Mouse (Mus musculus) brain, embryonic 14.5 days (tissue): ENCODE data around the gene Plekhg2. TPM values are rescaled to one million over a fixed set of nuclear protein-coding genes. Genes with fewer than 3 reads are reported as not detected.

Experiments
- DNase-seq: peaks from one replicate; pipeline ENCODE4 v3.0.0-alpha.2; 2011; ENCODE audit warnings: low read depth
- CTCF ChIP-seq: fragments of 200-500 bp; IDR thresholded peaks from 2 replicates; pipeline ENCODE4 v1.5.1; 2012; ENCODE audit warnings: inconsistent platforms, mild to moderate bottlenecking, moderate library complexity, borderline replicate concordance; ENCODE audit not compliant: insufficient read depth, insufficient read length; ENCODE audit errors: extremely low read depth
- POLR2A ChIP-seq: fragments of 200-500 bp; IDR thresholded peaks from 2 replicates; pipeline ENCODE4 v1.6.1; 2012; ENCODE audit warnings: mild to moderate bottlenecking, inconsistent platforms, borderline replicate concordance; ENCODE audit not compliant: poor library complexity, insufficient read depth, insufficient read length, severe bottlenecking; ENCODE audit errors: extremely low read depth
- polyA plus RNA-seq: library from polyadenylated mRNA; depleted of rRNA; stranded (reverse); fragments of >200 nt; gene quantifications from 2 replicates; pipeline ENCODE4 v1.2.3, GENCODE M21; 2012

Plekhg2 gene
- polyA plus RNA-seq, 1 experiment: 35.0 TPM

DNA sequence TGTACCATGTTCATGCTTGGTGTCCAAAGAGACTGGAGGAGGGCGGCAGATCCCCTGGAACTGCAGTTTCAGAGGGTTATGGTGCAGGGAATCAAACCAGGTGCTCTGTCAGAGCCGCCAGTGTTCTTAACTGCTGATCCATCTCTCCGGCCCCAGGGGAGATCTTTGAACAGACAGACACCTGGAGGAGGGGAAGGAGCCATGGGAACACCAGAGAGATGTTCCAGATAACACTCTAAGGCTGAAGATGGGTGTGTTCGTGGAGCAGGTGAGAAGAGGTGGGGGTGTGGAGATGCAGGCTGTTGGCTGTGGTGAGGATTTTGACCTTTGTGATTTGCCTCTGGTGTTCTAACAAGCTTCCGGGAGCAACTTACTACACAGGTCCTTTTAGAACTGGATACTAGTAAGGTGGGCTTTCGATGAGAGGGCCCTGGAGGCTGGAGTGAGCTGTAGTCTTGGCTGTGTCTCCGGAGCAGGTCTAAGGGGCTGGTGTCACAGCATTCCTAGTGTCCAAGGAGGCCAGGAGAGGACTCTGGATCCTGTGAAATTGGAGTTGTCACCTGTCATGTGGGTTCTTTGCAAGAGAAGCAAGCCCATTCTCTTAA lies 1.6 kb upstream of the Plekhg2 start:
- no peak for DNase-seq
- TF ChIP-seq POLR2A (no peak), CTCF (no peak)

DNA sequence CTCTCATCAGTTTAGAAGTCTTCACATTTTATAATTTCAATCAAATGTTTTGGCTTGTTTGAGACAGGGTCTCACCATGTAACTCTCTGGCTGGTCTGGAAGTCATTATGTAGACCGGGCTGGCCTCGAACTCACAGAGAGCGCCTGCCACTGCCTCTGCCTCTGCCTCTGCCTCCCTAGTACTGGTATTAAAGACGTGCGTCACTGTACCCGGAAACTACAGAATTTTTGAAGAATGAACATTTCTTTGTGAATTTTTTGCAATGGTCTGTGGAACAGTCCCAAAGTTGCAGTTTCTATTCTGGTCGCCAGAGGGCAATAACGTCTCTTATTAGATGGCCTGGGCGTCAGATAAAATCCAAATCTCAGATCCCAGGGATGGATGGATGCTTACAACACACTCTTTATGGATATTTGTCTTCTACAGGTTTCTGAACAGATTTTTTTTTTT lies 757 bp upstream of the Plekhg2 start:
- TF ChIP-seq POLR2A (no peak), CTCF (peak; percentile 68; the same call in 1 of the 2 replicates)
- peak; percentile 92 for DNase-seq

DNA sequence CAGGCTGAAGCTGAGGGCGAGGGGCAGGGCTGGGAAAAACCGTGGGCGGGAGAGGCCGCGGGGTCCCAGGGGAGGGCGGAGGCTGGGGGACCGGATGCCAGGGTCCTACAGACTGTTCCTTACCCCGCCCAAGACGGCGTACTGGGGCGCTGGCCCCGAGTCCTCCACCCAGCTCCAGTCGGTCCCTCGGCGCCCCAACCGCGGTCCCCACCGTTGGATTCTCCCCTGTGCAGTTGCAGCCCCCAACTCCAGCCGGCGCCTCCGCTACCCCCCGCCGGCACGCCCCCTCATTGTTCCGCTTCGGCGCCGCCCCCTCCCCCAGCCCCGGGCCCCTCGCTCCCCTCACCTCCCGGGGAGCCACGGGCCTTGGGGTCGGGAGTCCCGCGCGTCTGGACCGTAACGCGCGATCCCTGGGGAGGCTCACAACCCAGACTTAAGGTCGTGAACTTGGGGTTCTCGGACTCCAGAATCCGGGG lies 847 bp downstream of the Plekhg2 start:
- TF ChIP-seq POLR2A (0 out of 2 replicates have a peak, but pooled peaks have one; percentile 6), CTCF (no peak)
- DNase-seq: peak; percentile 66

DNA sequence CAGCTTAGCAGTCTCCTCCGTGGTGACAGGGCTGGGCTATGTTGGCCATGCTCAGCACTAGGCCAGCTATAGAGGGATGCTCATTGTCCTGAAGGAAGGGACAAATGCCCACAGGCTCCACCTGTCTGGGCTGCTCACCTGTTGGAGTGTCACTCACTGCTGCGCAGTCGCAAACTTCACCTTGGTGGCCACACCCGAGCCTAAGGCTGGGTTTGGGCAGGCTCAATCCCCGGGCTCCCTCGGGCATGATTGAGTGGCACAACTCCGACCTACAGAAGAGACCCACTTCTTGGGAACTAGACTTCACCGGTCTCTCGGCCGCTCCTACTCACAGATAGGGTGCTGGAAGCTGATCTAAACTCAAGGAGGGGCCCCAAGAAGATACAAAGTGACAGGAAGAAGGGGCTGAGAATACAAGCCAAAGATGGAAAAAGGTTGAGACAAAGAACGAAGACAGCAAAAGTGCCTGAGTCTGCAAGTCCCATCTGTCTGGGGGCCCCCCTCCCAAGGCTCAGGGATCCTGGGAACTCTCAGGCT lies 1.4 kb downstream of the Plekhg2 start:
- TF ChIP-seq POLR2A (no peak), CTCF (no peak)
- DNase-seq: no peak

DNA sequence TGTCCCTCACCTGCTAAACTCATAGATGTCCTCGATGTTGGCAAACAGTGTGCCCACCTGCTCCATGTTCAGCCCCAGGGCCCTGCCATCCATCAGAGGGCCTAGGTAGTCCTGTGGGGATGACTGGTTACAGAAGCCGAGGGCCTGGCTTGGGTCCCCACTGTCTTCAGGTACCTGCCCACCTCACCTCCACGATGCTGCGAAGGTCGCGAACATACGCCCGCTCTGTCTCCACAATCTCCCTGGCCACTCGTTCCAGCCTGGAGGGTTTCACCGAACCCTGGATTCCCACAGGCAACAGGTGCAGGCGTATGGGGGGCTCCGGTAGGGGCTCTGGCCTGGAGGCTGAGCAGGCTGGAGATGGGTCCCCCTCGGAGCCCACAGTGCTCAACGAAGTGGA lies 2.3 kb downstream of the Plekhg2 start:
- TF ChIP-seq CTCF: no peak
- no peak for TF ChIP-seq POLR2A
- DNase-seq: no peak

DNA sequence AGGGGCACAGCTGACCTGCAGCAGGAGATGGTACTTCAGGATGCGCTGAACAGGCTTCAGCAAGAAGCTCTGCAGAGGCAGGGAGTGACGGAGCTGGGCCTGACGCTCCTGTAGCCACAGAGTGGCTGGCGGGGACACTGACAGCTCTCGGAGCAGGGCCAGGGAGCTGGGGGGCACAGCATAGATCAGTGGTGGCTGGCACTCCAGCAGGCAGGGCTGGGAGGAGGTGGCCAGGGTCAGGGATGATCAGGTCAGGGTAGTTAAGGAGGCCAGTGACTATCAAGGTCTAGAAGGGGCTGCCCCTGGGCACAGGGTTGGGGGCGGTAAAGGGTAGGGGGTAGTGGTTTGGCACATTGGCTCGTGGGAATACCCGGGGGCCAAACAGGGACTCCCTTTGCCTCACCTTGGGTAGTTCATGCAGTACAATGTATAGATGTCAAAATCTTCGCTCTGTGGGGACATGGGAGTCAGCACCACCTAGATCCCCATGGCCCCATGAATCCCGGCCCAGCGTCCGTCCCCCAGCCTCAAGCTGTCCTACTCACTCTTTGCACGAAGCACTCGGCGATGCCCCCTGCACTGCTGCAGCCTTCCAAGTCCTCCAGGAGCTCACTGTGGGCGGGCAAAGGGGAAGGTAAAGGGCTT lies 4.0 kb downstream of the Plekhg2 start:
- no peak for DNase-seq
- TF ChIP-seq CTCF: no peak
- TF ChIP-seq POLR2A: no peak

DNA sequence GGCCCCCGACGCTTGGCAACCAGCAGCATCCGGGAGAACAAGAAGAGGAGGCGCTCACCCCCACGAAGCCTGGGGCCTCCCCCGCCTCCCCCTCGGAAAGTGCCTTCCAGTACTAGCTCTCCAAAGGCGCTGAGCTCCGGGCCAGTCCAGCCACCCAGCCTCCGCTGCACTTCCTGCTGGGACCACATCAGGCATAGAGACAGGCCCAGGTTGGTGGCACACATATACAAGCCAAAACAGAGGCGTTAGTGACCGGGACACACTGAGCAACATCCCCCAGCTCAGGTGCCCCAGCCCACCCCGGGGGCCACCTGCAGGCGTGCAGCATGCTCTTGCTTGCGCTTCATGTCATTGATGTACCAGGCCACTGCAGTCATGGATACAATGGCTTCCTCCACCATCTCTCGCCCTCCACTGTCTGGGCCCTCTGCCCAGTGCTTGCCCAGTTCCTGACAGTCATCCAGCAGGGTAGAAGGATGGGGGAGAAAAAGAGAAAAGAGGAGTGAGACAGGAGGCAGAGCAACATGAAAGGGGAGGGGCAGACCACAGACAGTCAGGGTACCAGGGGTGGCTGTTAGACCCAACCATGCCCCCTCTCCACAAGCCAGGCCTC lies 4.6 kb downstream of the Plekhg2 start:
- DNase-seq: no peak
- TF ChIP-seq POLR2A (no peak), CTCF (no peak)

DNA sequence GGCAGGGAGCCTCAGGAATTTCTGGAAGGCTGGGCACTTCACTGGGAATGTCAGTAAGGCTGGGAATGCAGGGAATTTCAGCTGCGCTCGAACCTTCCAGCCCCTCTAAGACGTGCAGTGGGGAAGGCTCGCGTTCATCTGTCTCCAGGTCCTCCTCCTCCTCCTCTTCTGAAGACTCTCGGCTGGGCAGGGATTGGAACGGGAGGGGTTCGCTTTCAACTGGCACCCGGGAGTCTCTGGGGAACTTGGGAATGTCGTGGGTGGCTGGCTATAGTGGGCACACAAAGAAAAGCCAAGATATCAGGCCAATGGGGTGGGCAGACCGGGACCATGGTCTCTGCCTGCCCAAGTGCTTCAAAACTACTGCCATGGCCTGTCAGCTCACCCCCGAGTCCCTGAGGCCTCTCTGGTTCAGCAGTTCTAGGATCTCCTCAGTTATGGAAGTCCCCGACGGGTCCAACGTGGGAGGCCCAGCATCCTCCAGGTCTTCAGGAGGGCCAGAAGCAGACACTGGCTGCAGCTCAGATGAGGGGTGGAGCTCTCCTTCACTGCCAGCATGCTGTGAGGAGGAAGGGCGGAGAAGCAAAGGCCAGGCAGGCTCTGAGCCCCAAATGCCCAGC lies 9.8 kb downstream of the Plekhg2 start:
- TF ChIP-seq CTCF (no peak), POLR2A (no peak)
- no peak for DNase-seq

DNA sequence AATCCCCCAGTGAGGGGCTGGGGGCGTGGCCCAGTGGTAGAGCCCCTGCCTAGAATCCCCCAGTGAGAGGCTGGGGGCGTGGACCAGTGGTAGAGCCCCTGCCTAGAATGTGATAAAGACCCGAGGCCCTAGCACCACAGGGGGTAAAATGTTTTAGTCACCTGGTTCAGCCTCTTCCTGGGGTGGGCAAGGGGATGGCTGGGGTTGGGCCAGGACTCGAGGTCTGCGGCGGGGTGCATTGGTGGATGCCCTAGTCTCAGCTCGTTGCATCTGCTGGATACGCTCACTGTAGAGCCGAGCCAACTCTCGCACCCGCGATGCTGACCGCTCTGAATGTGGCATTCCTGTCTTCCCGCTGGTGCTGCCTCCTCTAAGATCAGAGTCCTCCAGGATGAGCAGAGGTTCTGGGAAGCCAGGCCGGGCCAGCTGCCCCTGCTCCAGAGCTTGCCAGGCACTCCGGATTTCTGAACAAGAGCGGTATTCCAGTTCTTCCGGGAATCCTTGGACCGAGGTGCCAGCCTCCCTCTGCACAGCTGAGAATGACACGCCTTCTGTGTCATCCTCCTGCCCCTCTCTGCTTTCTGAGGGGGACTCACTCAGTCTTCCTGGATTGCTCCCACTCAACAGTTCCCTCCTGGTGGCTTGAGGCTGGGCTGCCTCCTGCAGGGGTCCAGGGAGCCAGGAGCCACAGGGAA lies 10.6 kb downstream of the Plekhg2 start:
- DNase-seq: no peak
- no peak for TF ChIP-seq POLR2A
- no peak for TF ChIP-seq CTCF

DNA sequence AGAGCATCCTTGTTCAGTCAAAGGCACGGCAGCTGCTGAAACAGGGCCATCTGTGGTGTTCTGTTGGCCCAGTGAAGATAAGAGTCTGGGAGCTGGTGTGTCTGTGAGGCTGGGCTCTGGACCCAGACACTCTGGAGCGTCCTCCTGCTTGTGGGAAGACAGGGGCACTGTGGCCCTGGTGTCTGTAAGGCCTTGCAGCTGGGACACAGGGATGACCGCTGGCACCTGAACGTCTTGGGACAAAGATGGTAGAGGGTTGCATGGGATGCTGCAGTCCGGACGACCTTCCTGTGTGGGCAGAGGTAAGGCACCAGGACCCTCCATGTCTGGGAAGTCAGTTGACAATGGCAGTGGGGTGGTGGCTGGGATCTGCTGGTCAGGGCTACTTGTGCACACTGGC lies 12.1 kb downstream of the Plekhg2 start:
- no peak for TF ChIP-seq CTCF
- no peak for TF ChIP-seq POLR2A
- DNase-seq: no peak
